Mouse (Mus musculus): ENCODE data around the gene Wdr66.

Wdr66 gene

GRCm38 (mm10) chr5:123357253-123357652 is 105.4 kb downstream of the Wdr66 start:
- no peak for DNase-seq (ENCODE audit: low read depth, low spot score)

GRCm38 (mm10) chr5:123359431-123359830 is 107.5 kb downstream of the Wdr66 start:
- DNase-seq (ENCODE audit: low read depth, low spot score), result no peak

- no peak for DNase-seq (ENCODE audit: low read depth, low spot score)
These were observed 111.0 kb downstream of the Wdr66 start for GRCm38 (mm10) chr5:123362911-123363310.

GRCm38 (mm10) chr5:123364302-123364971 is 112.5 kb downstream of the Wdr66 start:
- DNase-seq (ENCODE audit: low read depth, low spot score), result no peak

GRCm38 (mm10) chr5:123368869-123369488 is 117.1 kb downstream of the Wdr66 start:
- no peak for DNase-seq (ENCODE audit: low read depth, low spot score)

GRCm38 (mm10) chr5:123370049-123370448 is 118.1 kb downstream of the Wdr66 start:
- DNase-seq (ENCODE audit: low read depth, low spot score), result no peak

GRCm38 (mm10) chr5:123375262-123375661 is 123.4 kb downstream of the Wdr66 start:
- no peak for DNase-seq (ENCODE audit: low read depth, low spot score)

- no peak for DNase-seq (ENCODE audit: low read depth, low spot score)
These were observed 124.0 kb downstream of the Wdr66 start for GRCm38 (mm10) chr5:123375793-123376452.

GRCm38 (mm10) chr5:123376569-123376968 is 124.7 kb downstream of the Wdr66 start:
- DNase-seq (ENCODE audit: low read depth, low spot score), result no peak

All from retina, adult 2 months (tissue).